Mouse (Mus musculus) frontal cortex, postnatal 14 days (tissue): Measurements from ENCODE around the gene Adgrl3.

Experiments
- DNase-seq, 2 experiments: peaks; one replicate each; pipeline ENCODE4 v3.0.0; 2022; ENCODE audit warnings: low spot score in 2 of 2

Gene Adgrl3

DNA sequence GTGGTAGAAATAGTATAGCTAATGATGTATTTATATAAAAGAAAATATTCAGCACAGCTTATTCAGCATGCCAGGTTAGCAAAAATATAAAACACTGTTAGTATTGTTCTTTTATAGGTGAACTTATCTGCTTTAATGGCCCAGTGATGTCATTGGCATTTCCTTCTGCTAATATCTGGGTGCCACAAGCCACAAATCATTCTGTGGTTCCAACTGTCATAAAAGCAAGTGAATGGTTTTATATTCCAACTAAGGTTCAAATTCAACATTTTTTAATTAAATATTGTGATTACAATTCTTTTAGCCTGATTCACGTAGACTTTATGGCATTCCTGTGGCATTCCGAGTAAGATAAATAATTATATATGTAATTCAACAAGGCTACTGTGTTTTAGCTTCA lies 205.5 kb downstream of the Adgrl3 start:
- DNase-seq, result no peak

- DNase-seq, result no peak
Measured at GRCm38 (mm10) chr5:81227256-81227655, 207.3 kb downstream of the Adgrl3 start.

DNA sequence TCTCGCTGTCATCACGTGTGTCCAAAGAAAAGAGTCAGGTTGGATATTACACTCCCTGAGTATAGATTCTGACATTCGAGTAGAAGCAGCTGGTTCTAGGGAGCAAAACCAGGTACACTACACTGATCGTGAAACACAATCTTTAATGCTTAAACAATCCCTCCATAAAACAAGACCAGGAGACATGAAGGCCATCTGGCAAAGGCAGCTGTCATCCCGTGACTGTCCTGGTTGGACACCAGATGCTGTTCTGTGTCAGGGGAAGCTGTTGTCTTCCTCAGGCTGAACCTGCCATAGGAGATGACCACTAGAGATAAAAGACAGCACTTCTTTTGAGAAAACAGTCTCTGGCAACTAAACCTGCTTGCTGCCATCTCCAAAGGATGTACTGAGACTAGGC lies 228.8 kb downstream of the Adgrl3 start:
- no peak for DNase-seq

DNA sequence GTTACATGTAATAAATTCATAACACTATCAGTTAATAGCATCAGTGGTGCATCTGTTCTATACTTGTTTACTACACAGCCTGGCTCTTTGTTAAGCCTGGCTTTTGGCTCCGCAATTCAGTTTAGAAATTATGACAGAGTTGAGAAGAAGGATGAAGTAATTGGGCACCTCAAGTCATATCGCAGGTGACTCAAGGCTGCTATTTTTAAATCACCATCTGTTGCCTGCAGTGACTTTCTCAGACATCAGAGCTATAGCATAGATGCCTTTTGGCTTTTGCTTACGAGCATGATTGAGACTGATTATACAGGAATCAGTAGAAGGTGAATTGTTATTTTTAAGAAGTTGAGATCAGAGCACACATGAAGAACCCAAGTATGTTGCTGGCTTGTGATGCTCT lies 236.2 kb downstream of the Adgrl3 start:
- DNase-seq, result no peak

DNA sequence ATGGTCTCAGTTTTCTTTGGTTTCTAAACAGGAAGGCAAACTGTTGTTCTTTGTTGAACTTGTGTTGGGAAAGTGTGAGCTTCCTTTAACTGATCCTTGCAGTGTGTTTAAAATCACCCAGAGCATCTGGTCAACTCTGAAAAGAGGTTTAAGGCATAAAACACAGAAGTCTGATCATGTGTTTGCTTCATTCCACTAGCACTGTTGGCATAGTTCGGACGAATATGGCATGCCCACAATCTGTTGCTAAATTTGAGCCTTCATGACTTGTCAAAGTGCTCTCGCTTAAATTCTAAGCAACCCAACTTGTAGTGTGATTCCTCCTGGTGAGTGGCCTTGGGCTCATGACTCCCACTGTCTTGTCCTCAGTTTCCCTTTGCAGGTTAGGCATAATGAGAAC lies 249.8 kb downstream of the Adgrl3 start:
- DNase-seq, result no peak

GRCm38 (mm10) chr5:81275346-81276047 lies 255.6 kb downstream of the Adgrl3 start:
- DNase-seq, result no peak

DNA sequence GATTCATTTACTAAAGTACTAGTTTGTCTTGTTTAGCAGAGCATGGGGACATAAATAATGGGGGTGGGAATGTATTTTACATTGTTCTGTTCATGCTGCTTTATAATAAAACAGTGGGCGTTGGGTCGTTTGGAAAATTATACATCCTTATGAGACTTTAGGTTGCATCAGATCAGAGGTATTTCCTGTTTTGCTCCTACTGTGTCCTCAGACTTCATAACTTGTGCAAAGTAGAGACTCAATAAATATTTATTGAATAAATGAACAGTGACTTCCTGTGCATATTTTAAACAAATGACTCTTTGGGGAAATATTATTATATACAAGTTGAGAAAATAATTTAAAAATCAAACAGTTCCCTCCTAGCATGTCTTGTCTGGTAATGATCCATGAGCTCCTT lies 259.3 kb downstream of the Adgrl3 start:
- DNase-seq, result no peak

GRCm38 (mm10) chr5:81285643-81286042 lies 265.7 kb downstream of the Adgrl3 start:
- DNase-seq, result no peak

DNA sequence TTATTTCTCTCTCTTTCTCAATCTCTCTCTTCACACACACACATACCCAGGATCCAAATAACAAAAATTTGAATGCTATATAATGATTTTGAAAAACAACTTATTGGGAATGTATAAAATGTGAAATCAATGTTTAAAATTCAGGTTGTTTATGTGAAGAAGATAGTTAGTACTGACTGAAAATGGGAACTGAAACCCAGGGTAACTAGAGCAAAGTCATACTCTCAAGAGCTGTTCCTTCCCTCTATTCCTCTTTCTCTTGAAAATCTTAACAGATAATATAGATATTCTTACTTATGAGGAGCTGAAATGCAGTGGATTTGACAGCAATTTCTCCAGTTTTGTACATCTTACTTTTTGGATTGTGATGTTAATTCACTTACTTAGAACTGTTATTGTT lies 281.9 kb downstream of the Adgrl3 start:
- DNase-seq, result no peak

- DNase-seq, result no peak
Measured at GRCm38 (mm10) chr5:81317406-81318112, 297.6 kb downstream of the Adgrl3 start.

GRCm38 (mm10) chr5:81321276-81321934 lies 301.5 kb downstream of the Adgrl3 start:
- no peak for DNase-seq

DNA sequence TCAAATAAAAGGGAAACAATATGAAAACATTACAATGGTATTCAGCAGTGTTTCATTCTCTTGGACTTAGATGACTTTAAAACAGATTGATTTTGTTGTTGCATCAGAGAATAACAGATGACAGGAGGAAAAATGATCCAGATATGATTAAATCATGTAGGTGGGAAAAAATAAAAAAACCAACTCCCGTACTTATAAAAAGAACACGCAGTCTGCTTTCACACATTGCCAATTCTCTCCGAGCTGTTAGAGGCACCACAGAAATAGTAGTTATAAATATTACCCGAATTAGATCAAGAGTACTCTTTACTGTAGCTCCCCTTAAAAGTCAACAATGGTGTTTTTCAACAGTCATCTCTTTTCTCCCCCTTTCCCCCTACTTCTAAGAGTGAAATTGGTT lies 302.1 kb downstream of the Adgrl3 start:
- DNase-seq, result no peak

- no peak for DNase-seq
Measured at GRCm38 (mm10) chr5:81326916-81327315, 307.0 kb downstream of the Adgrl3 start.

GRCm38 (mm10) chr5:81327392-81327791 lies 307.5 kb downstream of the Adgrl3 start:
- no peak for DNase-seq

GRCm38 (mm10) chr5:81329571-81329971 lies 309.6 kb downstream of the Adgrl3 start:
- no peak for DNase-seq

GRCm38 (mm10) chr5:81344330-81344729 lies 324.4 kb downstream of the Adgrl3 start:
- no peak for DNase-seq

- DNase-seq, result no peak
Measured at GRCm38 (mm10) chr5:81345096-81345435, 325.1 kb downstream of the Adgrl3 start.

DNA sequence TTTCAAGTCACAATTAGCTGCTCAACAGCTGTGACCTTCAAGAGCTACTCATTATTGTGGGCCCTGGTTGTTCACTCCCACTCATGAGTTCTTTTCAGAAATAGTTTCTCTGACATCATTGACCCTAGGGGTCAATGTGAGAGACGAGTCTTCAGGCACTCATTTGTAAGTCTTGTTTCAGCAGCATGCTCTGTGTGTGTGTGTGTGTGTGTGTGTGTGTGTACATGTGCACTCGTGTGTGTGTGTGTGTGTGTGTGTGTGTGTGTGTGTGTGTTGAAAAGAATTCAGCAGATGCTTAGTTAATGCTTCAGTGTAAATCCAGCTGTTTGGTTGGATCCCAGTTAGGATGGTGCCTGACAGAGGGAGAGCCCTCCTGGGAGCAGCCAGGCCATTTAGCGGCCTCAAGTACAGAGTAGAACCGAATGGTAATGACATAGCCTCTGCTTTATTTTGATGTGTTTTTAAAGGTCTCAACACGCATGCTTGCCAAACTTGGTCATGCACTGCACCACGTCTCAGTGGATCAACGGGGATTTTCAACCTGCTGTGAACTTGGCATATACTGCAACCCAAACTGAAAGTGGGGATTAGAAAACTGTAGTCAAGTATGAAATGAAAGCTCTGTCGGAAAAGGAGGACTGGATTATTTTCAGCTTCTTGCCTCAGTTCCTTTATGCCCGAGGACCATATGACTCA lies 325.6 kb downstream of the Adgrl3 start:
- no peak for DNase-seq

GRCm38 (mm10) chr5:81347571-81347970 lies 327.6 kb downstream of the Adgrl3 start:
- DNase-seq, result no peak

DNA sequence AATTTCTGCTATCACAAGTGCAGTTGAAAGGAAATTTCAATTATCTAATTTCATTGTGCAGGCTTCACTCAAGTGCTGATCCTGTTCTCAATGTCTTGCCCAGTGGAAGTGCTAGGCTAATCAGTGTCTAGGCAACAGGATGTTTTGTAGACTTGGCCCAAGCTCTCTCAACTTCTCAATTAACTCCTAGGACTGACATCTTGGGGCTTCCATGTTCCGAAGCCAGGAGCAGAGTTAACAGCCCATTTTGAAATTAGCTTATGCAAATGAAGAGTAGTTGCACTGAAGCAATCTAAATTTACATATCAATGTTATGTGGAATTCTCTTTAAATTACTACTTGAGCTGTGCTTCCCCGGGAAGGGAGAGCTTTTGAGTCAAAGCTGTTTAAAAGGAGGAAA lies 339.6 kb downstream of the Adgrl3 start:
- no peak for DNase-seq

DNA sequence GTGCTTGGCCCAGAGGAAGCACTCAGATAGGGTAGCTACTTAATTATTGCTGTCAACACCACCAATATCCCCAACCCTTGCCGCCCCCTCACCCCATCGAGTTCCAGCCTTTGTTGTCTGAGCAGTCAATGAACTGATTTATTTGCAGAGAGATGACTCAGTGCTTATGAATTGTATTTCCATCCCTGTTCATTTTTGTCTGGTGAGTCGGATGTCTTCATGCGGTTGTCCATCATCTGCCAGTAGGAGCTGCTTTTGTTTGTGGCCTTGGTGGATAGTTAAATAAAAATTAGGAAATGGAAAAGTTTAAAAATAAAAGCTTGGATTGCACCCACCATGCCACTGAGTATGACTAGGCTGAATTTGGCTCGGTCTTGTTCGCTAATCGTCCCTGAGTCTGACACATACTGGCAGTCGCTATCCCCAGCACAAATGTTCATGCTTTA lies 344.3 kb downstream of the Adgrl3 start:
- DNase-seq, result no peak

DNA sequence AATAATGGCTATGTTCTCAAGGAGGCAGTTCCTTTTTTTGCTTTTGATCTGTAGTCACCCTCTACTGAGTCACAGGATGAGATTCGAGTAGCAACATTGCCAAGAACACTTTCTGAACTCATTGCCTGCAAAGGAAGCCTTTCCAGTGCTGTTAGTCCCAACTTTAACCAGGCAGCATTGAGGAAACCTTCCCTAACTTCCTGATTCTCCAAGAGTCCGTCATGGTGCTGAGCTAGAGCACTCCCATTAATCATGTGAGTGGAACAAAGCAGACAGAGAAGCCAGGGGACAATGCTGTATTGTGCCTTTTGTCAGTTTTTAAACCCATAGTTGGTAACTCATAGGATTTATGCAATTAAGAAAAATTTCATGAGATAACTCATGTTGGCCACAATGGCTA lies 345.3 kb downstream of the Adgrl3 start:
- DNase-seq, result no peak
